Mouse (Mus musculus) G1E (cell line): ENCODE results near the gene Entpd4b.
"Not testable (repeated sequence)": the region's sequence is repeated elsewhere in the genome, so short reads cannot be mapped to it uniquely, and the experiment has no call there.

Experiments
- CTCF ChIP-seq: IDR thresholded peaks from 2 replicates; pipeline ENCODE4 v1.5.1; 2012; ENCODE audit warnings: low read depth, low read length, inconsistent platforms, mixed read lengths
- GATA1 ChIP-seq: IDR thresholded peaks from 2 replicates; pipeline ENCODE4 v1.6.1; 2012; ENCODE audit warnings: borderline replicate concordance, low read length, inconsistent platforms, mixed read lengths

GRCm38 (mm10) chr14:69547310-69547709, 7.9 kb upstream of the Entpd4b start:
- not testable (repeated sequence) for TF ChIP-seq CTCF, GATA1
